Mouse (Mus musculus) ovary, adult 18-20 months (tissue): ENCODE measurements around the gene Cdhr4.
A peak's percentile ranks its signal among the peaks of the same experiment; 100 is the strongest.

Experiments used
- DNase-seq: peaks from one replicate; pipeline ENCODE4 v3.0.0; 2022; ENCODE audit warnings: low spot score, mixed read lengths

Cdhr4 gene

DNA sequence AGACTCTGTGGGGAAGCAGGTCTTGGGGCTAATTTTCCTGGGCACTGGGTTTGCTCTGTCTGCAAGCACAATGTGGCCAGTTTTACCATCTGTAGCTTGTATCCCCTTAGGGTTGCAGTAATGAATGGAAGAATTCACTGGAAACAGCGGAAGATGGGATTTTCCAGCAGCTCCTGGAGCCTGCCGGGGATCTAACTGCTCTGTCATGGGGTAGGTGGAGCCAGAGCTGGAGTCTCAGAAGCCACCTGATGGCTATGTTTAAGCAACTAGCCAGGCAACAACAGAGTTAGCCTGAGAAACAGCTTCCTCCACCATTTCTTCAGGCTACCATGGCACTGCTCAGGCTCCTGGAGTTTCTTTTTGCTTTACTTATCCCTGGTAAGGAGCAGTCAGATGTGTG lies at the start of gene Cdhr4:
Gene Cdhr4, plus strand, starts transcription at position 301 of the 400 bp plus-strand sequence.
- DNase-seq, result no peak

DNA sequence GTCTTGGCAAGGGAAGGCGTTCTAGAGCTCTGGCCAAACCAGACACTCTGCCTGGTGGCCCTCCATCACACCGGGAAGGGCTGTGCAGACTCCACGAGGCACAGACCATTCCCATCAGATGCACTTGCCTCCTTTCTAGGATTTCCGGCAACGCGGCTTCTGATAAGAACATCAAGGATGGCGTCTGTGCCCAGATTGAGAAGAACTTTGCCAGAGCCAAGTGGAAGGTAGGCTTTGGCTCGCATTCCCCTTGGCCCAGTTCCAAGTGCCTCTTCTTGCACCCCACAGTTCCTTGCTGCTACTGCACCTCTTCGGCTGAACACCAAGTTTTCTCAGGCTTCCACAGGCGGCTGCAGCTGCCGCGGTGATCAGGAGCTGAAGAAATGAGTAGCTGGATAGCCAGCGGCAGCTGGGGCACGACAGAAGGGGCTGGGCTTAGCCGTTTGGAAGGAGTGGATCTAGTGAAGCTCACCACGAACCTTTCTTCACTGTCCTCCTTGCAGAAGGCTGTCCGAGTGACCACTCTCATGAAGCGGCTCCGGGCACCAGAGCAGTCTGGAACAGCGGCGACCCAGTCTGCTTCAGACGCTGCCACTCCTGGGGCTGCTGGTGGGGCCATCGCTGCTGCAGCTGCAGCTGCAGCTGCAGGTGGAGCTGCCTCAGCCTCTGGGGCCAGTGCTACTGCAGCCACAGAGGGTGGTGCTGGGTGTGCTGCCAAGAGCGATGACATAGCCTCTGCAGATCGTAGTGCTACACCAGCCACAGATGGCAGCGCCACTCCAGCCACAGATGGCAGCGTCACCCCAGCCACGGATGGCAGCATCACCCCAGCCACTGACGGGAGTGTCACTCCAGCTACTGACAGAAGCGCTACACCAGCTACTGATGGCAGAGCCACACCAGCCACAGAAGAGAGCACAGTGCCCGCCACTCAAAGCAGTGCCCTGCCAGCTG lies 44.8 kb upstream of the Cdhr4 start:
- DNase-seq, result no peak

DNA sequence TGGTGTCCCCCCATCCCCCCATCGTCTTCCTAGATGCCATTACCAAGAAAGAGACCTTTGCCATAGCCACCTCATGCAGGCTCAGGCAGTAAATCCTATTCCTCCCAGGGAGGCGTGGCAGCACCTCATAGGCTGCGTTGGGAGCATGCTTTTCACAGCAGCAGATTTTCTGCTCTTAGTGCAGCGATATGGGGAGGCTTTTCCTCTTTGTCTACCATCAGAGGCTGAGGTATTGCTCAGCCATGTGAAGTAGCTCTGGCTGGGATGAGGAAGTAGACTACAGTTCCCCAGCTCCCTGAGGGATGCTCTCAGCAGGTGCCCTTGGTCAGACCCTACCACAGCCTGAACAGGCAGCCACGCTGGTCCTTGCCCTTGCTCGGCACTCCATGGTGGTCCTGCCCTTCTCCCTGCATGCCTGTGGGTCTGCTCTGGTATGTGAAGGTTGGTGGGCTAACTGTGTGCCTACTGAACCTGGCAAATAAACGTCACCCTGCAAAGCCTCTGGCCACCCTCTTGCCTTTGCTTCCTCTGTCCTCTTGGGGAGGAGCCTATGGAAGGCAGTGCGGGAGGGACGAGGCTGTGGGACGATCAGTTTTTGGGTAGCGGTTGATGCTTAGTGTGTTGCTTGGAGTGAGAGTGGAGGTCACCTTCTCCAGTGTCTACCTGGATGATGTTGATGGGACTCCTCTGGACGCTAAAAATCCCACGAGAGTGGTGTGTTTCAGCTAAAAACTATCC lies 42.9 kb upstream of the Cdhr4 start:
- no peak for DNase-seq

DNA sequence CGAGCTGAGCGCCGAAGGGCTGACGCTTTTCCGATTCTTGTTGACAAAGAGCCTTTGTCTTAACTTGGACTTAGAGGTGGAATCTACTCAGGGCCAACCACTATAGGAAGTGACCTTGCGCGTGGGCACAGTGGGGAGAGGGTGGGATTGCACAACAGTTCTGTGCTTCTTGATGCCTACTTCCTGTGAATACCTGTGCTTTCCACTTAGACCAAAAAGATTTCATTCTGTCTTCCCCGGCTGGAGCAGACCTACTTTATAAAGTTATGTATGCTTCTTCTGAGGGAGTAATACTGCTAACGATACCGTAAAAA lies 42.4 kb upstream of the Cdhr4 start, which contains the start of gene Traip:
Gene Traip, plus strand, starts transcription at position 215 of the 314 bp plus-strand sequence.
- no peak for DNase-seq

DNA sequence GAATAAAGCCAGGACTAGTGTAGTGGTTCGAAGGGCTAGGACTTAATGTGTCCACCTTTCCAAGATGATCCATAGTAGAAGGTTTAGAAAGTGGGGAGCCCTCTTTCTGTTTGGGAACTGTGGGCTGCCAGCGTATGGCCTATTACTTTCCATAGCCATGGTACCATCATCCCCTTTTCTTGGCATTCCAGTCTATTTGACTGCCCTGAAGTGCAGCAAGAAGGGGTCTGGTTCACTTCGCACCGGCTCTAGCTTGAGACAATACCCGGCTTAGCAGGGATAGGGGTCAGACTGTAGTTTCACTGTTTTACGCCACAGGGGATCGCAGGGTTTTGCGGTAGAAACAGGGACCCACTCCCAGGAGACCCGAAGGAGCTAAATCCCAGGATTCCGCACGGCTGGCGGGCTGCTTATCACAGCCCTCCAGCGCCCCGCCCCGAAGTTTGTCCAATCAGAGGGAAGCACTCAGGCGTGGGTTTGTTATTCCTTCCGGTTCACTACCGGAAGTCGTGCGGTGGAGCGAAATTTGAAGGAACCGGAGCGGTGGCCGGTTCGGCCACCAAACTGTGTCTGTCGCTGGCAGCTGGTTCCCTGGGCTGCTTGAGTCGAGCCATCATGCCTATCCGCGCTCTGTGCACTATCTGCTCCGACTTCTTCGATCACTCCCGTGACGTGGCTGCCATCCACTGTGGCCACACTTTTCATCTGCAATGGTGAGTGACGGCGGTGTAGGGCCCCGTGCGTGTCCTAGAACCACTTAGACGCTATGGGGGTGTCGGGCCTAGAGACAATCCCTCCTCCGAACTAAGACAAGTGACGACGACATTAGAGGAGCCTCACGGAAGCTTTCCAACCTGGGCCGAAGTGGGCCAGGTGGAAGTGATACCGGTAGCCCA lies 41.6 kb upstream of the Cdhr4 start:
- DNase-seq, result peak; percentile 83

DNA sequence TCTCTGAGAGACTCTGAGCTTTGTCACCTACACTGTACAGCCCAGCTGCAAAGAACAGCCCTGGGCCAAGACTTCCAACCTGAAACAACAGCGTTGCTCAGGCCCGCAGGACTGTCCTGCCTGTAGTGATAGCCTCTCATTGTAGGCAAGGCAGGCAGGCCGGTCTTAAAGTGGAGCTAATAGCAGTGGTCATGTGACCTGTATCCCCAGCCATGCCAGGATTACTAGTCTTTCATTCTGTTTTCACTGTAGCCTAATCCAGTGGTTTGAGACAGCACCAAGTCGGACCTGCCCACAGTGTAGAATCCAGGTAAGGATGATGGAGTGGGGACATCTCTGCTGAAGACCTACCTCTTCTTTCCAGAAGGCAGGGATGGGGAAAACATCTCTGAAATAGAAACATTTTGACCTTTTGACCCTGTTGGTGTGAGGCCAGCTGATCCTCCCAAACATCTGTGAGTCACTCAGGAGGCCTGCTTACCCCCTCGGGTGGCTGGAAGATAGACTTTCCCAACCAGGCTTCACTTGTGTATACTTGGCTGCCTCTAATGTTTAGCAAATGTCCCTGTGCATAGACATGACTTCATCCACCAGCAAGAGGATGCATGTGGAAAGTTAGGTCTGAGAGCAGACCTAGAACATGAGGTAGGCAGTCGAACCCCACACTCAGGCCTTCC lies 36.5 kb upstream of the Cdhr4 start:
- DNase-seq, result no peak

DNA sequence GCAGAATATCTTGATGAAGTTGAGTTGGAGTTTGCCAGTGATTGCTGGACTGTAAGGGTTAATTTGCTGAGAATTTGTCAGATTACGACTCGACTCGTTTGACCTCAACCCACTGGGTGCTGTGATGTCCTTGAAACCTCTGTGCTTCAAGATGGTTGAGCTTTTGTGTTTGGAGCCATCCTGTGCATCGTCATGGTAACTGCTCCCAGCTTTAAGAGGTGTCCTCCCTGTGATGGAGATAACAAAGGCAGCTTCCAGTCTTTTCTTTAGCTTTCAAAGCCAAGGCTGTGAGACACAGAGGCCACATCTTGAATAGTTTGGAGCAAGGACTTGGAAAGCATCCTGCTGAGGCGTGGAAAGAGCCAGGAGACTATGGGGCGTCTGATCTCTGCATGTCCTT lies 35.2 kb upstream of the Cdhr4 start:
- DNase-seq, result no peak

DNA sequence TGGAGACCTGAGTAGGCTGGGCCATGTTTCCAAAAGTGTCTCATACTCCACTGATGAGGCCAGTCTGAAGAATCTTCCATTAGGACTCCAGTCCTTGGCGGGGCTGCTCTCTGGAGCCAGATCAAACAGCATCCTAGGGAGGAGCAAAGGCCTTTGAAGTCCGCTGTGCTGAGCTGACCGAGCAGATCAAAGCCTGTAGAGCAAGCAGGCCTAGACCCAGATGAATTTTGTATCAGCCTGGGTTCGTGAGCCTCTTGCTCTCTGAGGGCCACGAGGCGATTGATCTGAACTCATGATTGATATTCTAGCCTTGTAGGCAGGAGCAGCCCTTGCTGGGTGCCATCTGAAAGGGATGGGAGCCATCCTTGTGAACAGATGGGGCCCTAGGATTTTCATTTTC lies 32.4 kb upstream of the Cdhr4 start:
- no peak for DNase-seq

DNA sequence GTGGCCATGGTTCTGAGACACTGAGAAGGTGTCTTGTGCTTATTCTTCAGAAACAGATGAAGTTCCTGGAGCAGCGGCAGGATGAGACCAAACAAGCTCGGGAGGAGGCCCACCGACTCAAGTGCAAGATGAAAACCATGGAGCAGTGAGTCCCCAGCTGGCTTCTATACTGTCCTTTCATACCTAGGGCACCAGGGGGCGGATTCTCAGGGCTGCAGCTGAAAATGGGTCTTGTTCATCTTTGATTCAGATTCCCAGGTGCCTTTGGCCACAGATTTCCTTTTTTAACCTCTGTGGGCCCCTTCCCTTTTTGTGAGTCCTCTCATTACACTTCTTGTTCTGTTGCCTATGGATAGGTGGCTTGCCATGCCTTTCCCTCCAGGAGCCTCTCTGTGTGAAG lies 31.4 kb upstream of the Cdhr4 start:
- DNase-seq, result no peak

DNA sequence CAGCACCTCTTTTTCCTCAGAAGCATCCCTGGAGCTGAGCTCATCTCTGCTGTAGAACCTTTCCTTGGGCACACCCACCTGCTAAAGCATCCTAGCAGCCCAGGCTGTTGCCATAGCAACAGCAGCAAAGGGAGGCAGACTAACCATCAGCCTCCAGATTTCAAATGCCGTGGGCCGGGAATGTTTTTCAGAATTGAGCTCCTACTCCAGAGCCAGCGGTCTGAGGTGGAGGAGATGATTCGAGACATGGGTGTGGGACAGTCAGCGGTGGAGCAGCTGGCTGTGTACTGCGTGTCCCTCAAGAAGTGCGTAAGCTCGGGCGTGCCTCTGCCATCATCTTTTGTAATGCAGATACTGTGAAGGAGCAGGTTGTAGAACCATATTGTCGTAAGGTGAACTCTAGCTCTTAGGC lies 30.9 kb upstream of the Cdhr4 start:
- no peak for DNase-seq

DNA sequence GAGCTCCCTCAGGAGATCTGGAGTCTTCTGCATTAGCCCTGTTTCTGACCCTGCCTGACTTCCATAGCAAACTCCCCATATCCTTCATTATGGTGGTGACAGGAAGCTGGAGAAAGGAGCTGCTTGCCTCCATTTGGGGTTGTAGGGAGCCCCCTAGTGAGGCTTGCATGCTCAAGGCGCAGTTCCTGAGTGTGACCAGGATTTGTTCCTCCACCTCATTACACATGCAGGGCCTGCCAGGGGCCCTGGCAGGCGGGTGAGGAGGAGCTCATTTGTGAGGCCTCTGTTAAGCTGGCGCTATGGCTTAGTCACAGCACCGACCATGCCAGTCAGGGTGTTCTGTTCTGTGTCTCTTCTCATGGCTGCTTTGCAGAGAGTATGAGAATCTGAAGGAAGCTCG lies 30.4 kb upstream of the Cdhr4 start:
- no peak for DNase-seq

DNA sequence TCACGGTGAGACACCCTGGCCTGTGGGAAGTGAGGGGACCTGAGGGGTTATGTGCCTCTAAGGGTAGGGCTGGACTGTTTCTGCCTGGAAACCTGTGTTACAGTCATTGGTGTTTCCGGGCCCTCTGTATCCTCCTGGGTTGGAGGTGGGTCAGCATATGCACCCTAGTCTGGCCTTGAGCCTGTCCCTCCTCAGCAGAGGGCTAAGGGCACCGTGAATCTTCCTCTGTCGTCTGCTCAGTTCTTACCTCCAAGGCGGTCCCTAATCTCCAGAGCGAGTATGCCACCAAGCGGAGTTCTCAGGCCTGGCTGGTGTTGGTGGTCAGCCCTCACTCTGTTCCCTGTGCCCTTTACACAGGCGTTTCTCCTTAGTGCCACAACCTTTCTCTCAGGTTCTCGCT lies 29.4 kb upstream of the Cdhr4 start:
- no peak for DNase-seq

DNA sequence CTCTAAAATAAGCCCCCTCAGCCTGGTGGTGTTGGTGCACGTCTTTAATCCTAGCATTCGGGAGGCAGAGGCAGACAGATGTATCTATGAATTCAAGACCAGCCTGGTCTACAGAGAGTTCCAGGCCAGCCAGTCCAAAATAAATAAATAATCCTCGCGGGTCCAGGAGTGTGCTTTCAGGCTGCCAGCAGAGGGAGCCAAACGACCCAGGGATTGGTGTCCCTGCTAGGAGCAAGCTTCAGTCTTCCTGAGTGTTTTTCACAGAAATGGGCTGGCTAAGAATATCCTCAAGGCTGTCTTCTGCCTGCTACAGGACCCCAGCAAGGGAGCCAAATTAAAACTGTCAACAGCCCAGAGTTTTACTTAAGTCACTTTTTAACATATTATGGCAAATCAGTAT lies 28.6 kb upstream of the Cdhr4 start:
- peak; percentile 44 for DNase-seq

DNA sequence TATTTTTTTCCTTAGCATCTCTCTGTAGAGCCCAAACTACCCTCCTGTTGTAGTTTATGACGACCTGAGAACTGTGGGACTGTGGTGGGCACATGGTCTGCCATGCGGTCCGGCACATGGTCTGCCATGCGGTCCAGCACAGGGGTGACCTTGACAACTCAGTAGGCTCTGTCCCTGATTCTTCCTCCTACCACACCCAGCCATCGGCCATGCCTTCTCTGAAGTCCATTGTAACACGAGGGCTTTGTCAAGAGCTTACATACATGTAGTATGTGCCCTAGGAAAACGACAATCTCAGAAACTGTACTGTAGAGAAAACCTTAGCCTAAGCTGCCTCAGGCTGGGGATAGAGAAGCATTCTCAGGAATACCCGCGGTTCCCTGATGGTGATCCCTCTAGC lies 27.6 kb upstream of the Cdhr4 start:
- no peak for DNase-seq

DNA sequence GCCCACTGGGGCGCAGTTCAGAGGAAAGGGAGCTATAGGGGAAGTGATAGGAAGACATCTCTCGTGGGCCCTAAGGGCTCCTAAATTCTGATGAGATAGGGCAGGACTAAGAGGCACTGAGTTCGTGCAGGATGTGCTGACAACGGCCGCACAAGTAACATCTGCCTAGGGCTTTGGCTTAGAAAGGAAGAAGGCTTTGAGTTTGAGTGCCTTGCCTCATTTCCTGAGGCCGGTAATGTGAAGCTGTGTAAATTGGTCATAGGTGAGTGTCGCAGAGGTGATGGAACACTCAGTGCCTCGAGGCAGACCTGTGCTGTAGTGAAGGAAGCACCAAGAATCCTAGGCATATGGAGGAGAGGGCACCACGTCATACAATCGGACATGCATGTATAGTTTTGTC lies 25.6 kb upstream of the Cdhr4 start:
- no peak for DNase-seq

DNA sequence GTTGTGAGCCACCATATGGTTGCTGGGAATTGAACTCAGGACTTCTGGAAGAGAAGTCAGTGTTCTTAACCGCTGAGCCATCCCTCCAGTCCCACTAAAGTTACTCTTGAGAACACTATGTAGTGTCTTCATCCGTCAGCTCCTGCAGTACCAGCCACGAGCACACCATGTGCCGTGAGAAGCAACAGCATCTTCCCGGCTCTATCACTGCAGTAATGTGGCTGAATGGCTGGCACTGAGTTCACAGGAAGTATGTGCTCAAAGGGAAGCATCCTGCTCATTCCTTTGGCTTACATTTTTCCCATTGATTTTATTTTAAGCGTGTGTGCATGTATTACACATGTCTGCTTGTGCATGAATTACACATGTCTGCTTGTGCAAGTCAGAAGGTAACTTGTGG lies 24.9 kb upstream of the Cdhr4 start:
- no peak for DNase-seq

DNA sequence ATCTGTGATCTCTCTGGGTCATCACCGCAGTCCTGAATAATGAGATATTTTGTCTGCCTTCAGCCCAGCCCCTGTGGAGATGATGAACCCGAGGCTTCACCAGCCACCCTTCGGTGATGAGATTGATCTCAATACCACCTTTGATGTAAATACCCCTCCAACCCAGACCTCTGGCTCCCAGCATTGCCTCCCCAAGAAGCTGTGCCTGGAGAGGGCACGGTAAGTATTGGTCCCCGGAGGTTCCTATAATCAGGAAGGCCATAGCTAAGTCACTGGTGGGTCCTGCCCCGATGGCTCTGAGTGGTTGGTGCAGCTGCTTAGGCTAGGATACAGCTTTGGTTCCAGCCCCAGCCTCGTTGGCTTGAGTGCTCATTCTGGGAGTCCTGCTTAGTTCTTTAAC lies 23.8 kb upstream of the Cdhr4 start:
- DNase-seq, result no peak

DNA sequence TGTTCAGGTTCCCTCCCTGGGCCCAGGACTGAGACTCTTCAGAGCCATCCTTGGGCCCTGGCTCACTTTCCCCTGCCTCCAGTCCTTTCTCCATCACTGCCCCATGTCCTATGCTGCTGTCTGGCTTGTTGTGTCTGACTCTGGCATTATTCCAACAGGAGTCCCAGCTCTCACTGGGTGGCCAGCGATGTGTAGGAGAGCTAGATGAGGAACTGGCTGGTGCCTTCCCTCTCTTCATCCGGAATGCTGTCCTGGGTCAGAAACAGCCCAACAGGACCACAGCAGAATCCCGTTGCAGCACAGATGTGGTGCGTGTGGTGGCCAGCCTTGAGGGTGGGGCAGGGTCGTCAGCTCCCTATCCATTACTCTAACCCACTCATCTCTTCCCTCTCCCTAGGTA lies 22.0 kb upstream of the Cdhr4 start:
- no peak for DNase-seq

DNA sequence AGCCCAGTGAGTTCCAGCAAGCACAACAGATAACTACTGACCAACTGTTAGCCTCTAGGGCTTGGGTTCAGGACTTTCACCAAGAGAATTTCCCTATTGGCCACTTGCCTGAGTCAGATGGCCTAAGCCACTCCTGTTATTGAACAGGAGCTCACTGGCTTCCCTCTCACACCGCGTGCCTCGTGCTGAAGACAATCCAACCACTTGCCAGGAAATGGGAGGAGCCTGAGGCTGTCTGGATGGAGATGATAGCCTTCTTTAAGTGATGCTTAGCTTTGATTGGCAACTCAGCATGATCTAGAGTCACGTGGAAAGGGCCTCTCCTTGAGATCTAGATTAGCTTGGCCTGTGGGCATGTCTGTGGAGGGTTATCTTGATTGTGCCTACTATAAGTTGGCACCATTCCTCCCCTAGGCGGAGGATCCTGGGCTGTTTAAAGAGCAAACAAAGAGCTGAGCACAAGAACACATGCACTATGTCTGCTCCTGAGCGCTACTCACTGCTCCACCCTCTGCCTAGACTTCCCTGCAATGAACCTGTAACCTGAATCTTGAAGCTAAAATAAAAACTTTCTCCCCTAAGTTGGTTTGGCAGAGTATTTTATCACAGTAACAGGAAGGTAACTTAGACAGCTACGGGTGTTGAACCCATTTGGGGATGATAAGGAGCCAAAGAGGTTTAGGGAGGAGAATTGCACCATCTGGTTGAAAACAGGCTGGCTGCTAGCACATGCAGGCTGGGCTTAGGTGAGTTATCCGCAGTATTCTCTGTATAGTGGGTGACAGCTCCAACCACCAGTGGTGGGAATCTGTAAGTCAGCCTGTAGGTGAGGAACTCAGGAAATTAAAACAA lies 20.4 kb upstream of the Cdhr4 start:
- no peak for DNase-seq

DNA sequence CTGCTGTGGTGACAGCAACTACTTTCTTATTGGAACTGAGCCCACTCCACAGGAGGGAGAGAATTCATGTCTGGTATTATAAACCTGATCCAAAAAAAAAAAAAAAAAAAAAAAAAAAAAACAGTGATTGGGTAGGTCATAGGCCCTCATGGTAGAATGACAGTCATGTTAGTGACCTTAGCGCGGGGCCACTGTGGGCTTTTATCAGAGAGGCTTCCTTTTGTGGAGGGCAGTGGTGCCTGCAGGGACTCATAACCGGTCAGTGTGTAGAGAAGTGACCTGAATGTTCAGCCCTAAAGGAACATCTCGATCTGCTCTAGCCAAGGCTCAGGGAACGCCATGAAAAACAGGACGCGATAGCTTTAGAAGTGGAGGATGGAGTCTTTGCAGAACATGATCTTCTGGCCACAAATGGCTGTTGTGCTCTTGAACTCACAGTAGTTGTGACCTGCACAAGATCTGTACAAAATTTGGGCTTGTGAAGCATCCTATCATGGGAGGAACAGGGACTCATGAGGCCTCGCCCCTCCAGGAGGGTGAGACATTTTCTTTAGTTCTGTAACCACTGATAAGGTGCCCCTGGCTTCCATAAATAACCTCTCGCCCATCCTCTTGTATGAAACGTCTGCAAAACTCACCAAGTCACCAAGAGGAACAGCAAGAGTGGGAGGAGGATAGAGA lies 17.7 kb upstream of the Cdhr4 start:
- no peak for DNase-seq
